Mouse (Mus musculus) adrenal gland, adult 8-10 months (tissue): ENCODE measurements around the gene Asic2. TPM values are rescaled to one million over a fixed set of nuclear protein-coding genes. Genes with fewer than 3 reads are reported as not detected.

Experiments
- total RNA-seq, 4 experiments: library from RNA; stranded (reverse); gene quantifications; 2 replicates each; pipeline ENCODE4 v1.2.4; 2022

The Asic2 gene
- total RNA-seq, 4 experiments from 2014 or later: 3.2 to 5.1 (median 4.2) TPM

Other genes with a start within 250 kb of the Asic2 start
- under 1 TPM in 1 of 4 experiments, not detected in 3; 0.13 TPM for gene 5530401A14Rik, start 107.8 kb downstream of the Asic2 start, total RNA-seq
- gene Ccl2, start 67.1 kb upstream of the Asic2 start, total RNA-seq: 1 to 10 TPM in 3 of 4 experiments, under 1 TPM in 1; 0.74 to 2.6 (median 1.2) TPM
- not detected for gene Gm17268, start 70.1 kb upstream of the Asic2 start, total RNA-seq
- gene Ccl7, start 77.3 kb upstream of the Asic2 start, total RNA-seq: 1 to 10 TPM in 1 of 4 experiments, under 1 TPM in 1, not detected in 2; 0.46 to 1.7 TPM
- 1 to 10 TPM; 3.5 to 8.2 (median 4.4) TPM for gene Ccl11, start 89.4 kb upstream of the Asic2 start, total RNA-seq
- under 1 TPM in 1 of 4 experiments, not detected in 3; 0.52 TPM for gene Ccl12, start 133.4 kb upstream of the Asic2 start, total RNA-seq
- 1 to 10 TPM in 1 of 4 experiments, not detected in 3; 1.7 TPM for gene Ccl8, start 146.7 kb upstream of the Asic2 start, total RNA-seq